Mouse (Mus musculus): ENCODE measurements around the gene Bptf.
"Not testable (repeated sequence)": the region's sequence is repeated elsewhere in the genome, so short reads cannot be mapped to it uniquely, and the experiment has no call there.

- TF ChIP-seq HCFC1 (IDR thresholded peaks at IDR 0.05; ENCODE audit: borderline replicate concordance, insufficient read depth, low read length); CHD2 (IDR thresholded peaks at IDR 0.05; ENCODE audit: low read depth, low read length): not testable (repeated sequence)
Observed at GRCm38 (mm10) chr11:107015535-107016187, 116.3 kb downstream of the Bptf start.

Data from ES-E14 (cell line).